Mouse (Mus musculus): ENCODE data around the gene Fam126a.

Gene Fam126a

GRCm38 (mm10) chr5:24040601-24041000, 10.1 kb upstream of the Fam126a start:
- no peak for DNase-seq (ENCODE audit: low spot score in 2 of 2)

GRCm38 (mm10) chr5:24039423-24039822, 8.9 kb upstream of the Fam126a start:
- no peak for DNase-seq (ENCODE audit: low spot score in 2 of 2)

- DNase-seq (ENCODE audit: low spot score in 2 of 2): no peak
These were observed 8.3 kb upstream of the Fam126a start for GRCm38 (mm10) chr5:24038819-24039218.

- DNase-seq (ENCODE audit: low spot score in 2 of 2): no peak
These were observed 7.7 kb upstream of the Fam126a start for GRCm38 (mm10) chr5:24038190-24038589.

- DNase-seq (ENCODE audit: low spot score in 2 of 2): no peak
These were observed 6.2 kb upstream of the Fam126a start for GRCm38 (mm10) chr5:24036731-24037130.

GRCm38 (mm10) chr5:24034970-24035369, 4.5 kb upstream of the Fam126a start:
- no peak for DNase-seq (ENCODE audit: low spot score in 2 of 2)

- DNase-seq (ENCODE audit: low spot score in 2 of 2): no peak
These were observed 3.6 kb upstream of the Fam126a start for GRCm38 (mm10) chr5:24034091-24034490.

- DNase-seq (ENCODE audit: low spot score in 2 of 2): no peak
These were observed 428 bp downstream of the Fam126a start for GRCm38 (mm10) chr5:24029946-24030578.

GRCm38 (mm10) chr5:24029331-24029771, 1.1 kb downstream of the Fam126a start:
- DNase-seq (ENCODE audit: low spot score in 2 of 2): peak in 1 of 2 experiments; percentile 47

GRCm38 (mm10) chr5:24024957-24025356, 5.5 kb downstream of the Fam126a start:
- DNase-seq (ENCODE audit: low spot score in 2 of 2): no peak

GRCm38 (mm10) chr5:24023226-24023625, 7.3 kb downstream of the Fam126a start:
- no peak for DNase-seq (ENCODE audit: low spot score in 2 of 2)

GRCm38 (mm10) chr5:24021683-24022082, 8.8 kb downstream of the Fam126a start:
- DNase-seq (ENCODE audit: low spot score in 2 of 2): no peak

GRCm38 (mm10) chr5:24020380-24020779, 10.1 kb downstream of the Fam126a start:
- DNase-seq (ENCODE audit: low spot score in 2 of 2): no peak

- no peak for DNase-seq (ENCODE audit: low spot score in 2 of 2)
These were observed 10.9 kb downstream of the Fam126a start for GRCm38 (mm10) chr5:24019341-24020185.

- no peak for DNase-seq (ENCODE audit: low spot score in 2 of 2)
These were observed 11.7 kb downstream of the Fam126a start for GRCm38 (mm10) chr5:24018621-24019261.

- DNase-seq (ENCODE audit: low spot score in 2 of 2): no peak
These were observed 13.6 kb downstream of the Fam126a start for GRCm38 (mm10) chr5:24016912-24017311.

- DNase-seq (ENCODE audit: low spot score in 2 of 2): no peak
These were observed 17.0 kb downstream of the Fam126a start for GRCm38 (mm10) chr5:24013338-24014003.

GRCm38 (mm10) chr5:23999083-23999671, 31.3 kb downstream of the Fam126a start:
- DNase-seq (ENCODE audit: low spot score in 2 of 2): no peak

- no peak for DNase-seq (ENCODE audit: low spot score in 2 of 2)
These were observed 34.5 kb downstream of the Fam126a start for GRCm38 (mm10) chr5:23995951-23996350.

GRCm38 (mm10) chr5:23994929-23995328, 35.6 kb downstream of the Fam126a start:
- DNase-seq (ENCODE audit: low spot score in 2 of 2): no peak

GRCm38 (mm10) chr5:23994231-23994630, 36.3 kb downstream of the Fam126a start:
- DNase-seq (ENCODE audit: low spot score in 2 of 2): no peak

- DNase-seq (ENCODE audit: low spot score in 2 of 2): no peak
These were observed 37.0 kb downstream of the Fam126a start for GRCm38 (mm10) chr5:23993553-23993894.
